Mouse (Mus musculus): ENCODE data around the gene Madcam1. TPM values are rescaled to one million over a fixed set of nuclear protein-coding genes. Genes with fewer than 3 reads are reported as not detected.

Madcam1 gene
- polyA plus RNA-seq, 1 experiment, result not detected

- Histone ChIP-seq H3K27me3 (ENCODE audit: control insufficient read depth, insufficient read depth, insufficient read length) (no peaks in the 10 kb centered on the region), H3ac (ENCODE audit: control insufficient read depth, insufficient read length) (no peak overlapping the region), H3K79me2 (ENCODE audit: control insufficient read depth, insufficient read depth) (peaks cover 6% of the 10 kb centered on the region), H3K4me2 (ENCODE audit: low read depth) (no peak overlapping the region), H3K36me3 (ENCODE audit: control insufficient read depth, insufficient read depth) (no peaks in the 10 kb centered on the region), H3K4me3 (no peak overlapping the region)
- TF ChIP-seq E2F4 (IDR thresholded peaks at IDR 0.05; ENCODE audit: insufficient read depth) (no peak), SRF (IDR thresholded peaks at IDR 0.05; ENCODE audit: control insufficient read depth, insufficient read length, low read depth) (no peak), POLR2AphosphoS2 (IDR thresholded peaks at IDR 0.05; ENCODE audit: insufficient read length, low read depth) (peak; percentile 27), MYOD1 (IDR thresholded peaks at IDR 0.05; ENCODE audit: control insufficient read depth in 1 of 3, insufficient read length in 2 of 3, low read depth in 2 of 3) (no peak), TCF3 (IDR thresholded peaks at IDR 0.05; ENCODE audit: insufficient read length, low read depth) (no peak)
These were observed 11.1 kb downstream of the Madcam1 start for GRCm38 (mm10) chr10:79675346-79676035.

GRCm38 (mm10) chr10:79680606-79681495 is 16.5 kb downstream of the Madcam1 start:
- Histone ChIP-seq H3K79me2 (ENCODE audit: control insufficient read depth, insufficient read depth) (peaks cover 36% of the 10 kb centered on the region), H3K27me3 (ENCODE audit: control insufficient read depth, insufficient read depth, insufficient read length) (no peaks in the 10 kb centered on the region), H3K4me2 (ENCODE audit: low read depth) (peak overlapping the region; percentile 92), H3K36me3 (ENCODE audit: control insufficient read depth, insufficient read depth) (peaks cover 11% of the 10 kb centered on the region), H3K4me3 (peak overlapping the region; percentile 98), H3ac (ENCODE audit: control insufficient read depth, insufficient read length) (peak overlapping the region; percentile 15)
- TF ChIP-seq MYOD1 (IDR thresholded peaks at IDR 0.05; ENCODE audit: control insufficient read depth in 1 of 3, insufficient read length in 2 of 3, low read depth in 2 of 3) (peak in 2 of 3 experiments; percentile 16 to 60), MYOG (IDR thresholded peaks at IDR 0.05; ENCODE audit: control insufficient read depth in 1 of 3, insufficient read depth in 1 of 3, insufficient read length in 2 of 3, low read depth in 2 of 3) (peak in 1 of 3 experiments; percentile 41), REST (IDR thresholded peaks at IDR 0.05; ENCODE audit: insufficient read depth, insufficient read length) (no peak), SRF (IDR thresholded peaks at IDR 0.05; ENCODE audit: control insufficient read depth, insufficient read length, low read depth) (peak; percentile 28)

DNA sequence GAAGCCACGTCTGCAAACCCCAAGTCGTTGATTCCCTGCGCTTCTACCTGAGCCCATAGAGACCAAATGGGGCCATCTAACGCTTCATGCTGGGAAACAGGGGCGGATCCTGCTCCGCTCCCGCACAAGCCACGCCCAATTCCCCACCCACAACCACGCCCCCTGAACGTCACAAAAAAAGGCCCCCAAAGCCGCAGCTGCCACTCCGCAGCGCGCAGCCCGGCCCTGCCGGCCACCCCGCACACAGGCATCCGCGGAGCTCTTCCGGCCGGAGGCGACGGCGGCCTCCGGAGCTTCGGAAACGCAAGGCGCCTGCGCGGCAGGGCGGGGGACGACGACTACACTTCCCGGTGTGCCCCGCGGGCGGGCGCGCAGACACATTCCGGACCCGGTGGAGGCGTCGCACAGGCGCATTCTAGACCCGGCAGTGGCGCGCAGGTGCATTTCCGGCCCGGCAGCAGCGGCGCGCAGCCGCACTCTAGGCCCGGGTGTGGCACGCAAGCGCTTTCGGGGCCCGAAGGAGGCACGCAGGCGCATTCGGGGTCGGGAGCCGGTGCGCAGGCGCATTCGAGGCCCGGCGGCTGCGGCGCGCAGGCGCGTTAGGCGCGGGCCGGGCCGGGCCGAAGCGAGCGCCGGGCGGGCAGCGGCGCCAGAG is 17.4 kb downstream of the Madcam1 start, which contains the start of gene Cdc34:
Gene Cdc34 (plus strand): TSS at position 605 of the 655 bp plus-strand sequence.
- Histone ChIP-seq H3K4me3 (peak within 1 kb of the TSS; percentile 98), H3K79me2 (ENCODE audit: control insufficient read depth, insufficient read depth) (peaks cover 42% of the 10 kb centered on the region), H3K36me3 (ENCODE audit: control insufficient read depth, insufficient read depth) (peaks cover 19% of the 10 kb centered on the region), H3K27me3 (ENCODE audit: control insufficient read depth, insufficient read depth, insufficient read length) (no peaks in the 10 kb centered on the region), H3K4me2 (ENCODE audit: low read depth) (peak within 1 kb of the TSS; percentile 100), H3ac (ENCODE audit: control insufficient read depth, insufficient read length) (peak within 1 kb of the TSS; percentile 15)
- TF ChIP-seq TCF12 (IDR thresholded peaks at IDR 0.05; ENCODE audit: insufficient read depth, poor library complexity, severe bottlenecking) (no peak), MAX (IDR thresholded peaks at IDR 0.05; ENCODE audit: low read depth) (no peak), MYOD1 (IDR thresholded peaks at IDR 0.05; ENCODE audit: control insufficient read depth in 1 of 3, insufficient read length in 2 of 3, low read depth in 2 of 3) (peak in 2 of 3 experiments; percentile 36 to 73), POLR2A (IDR thresholded peaks at IDR 0.05; ENCODE audit: insufficient read length, low read depth) (peak; percentile 86), MYOG (IDR thresholded peaks at IDR 0.05; ENCODE audit: control insufficient read depth in 1 of 3, insufficient read depth in 1 of 3, insufficient read length in 2 of 3, low read depth in 2 of 3) (peak in 2 of 3 experiments; percentile 47 to 78), POLR2AphosphoS2 (IDR thresholded peaks at IDR 0.05; ENCODE audit: insufficient read length, low read depth) (peak; percentile 74)

DNA sequence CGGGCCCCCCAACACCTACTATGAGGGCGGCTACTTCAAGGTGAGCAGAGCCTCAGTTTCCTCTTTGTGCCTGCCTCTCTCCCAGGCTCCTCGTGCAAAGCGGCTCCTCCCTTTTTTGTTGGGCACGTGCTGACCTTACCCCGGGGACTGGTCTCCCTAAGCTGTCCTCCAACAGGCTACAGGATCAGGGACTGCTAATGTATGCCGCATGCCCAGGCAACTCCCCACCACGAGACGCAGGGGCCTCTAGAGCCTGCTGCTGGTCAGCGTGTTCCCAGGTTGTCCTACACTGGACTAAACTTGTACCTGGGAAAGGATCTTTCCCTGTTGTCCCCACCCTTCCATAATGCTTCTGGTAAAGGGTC is 18.2 kb downstream of the Madcam1 start:
- H3K27me3 ChIP-seq (ENCODE audit: control insufficient read depth, insufficient read depth, insufficient read length), result no peaks in the 10 kb centered on the region
- TF ChIP-seq TCF3 (IDR thresholded peaks at IDR 0.05; ENCODE audit: insufficient read length, low read depth) (no peak), MYOD1 (IDR thresholded peaks at IDR 0.05; ENCODE audit: control insufficient read depth in 1 of 3, insufficient read length in 2 of 3, low read depth in 2 of 3) (no peak), USF1 (IDR thresholded peaks at IDR 0.05; ENCODE audit: low read depth) (no peak), POLR2AphosphoS2 (IDR thresholded peaks at IDR 0.05; ENCODE audit: insufficient read length, low read depth) (no peak)
- H3K4me2 ChIP-seq (ENCODE audit: low read depth), result peak overlapping the region; percentile 100

GRCm38 (mm10) chr10:79682916-79683582 is 18.7 kb downstream of the Madcam1 start:
- Histone ChIP-seq H3K36me3 (ENCODE audit: control insufficient read depth, insufficient read depth) (peaks cover 26% of the 10 kb centered on the region), H3K4me2 (ENCODE audit: low read depth) (peak overlapping the region; percentile 100), H3K79me2 (ENCODE audit: control insufficient read depth, insufficient read depth) (peaks cover 42% of the 10 kb centered on the region), H3ac (ENCODE audit: control insufficient read depth, insufficient read length) (peak overlapping the region; percentile 15), H3K4me3 (peak overlapping the region; percentile 98), H3K27me3 (ENCODE audit: control insufficient read depth, insufficient read depth, insufficient read length) (no peaks in the 10 kb centered on the region)
- TF ChIP-seq SRF (IDR thresholded peaks at IDR 0.05; ENCODE audit: control insufficient read depth, insufficient read length, low read depth) (no peak), USF1 (IDR thresholded peaks at IDR 0.05; ENCODE audit: low read depth) (no peak), TCF3 (IDR thresholded peaks at IDR 0.05; ENCODE audit: insufficient read length, low read depth) (no peak), CEBPB (IDR thresholded peaks at IDR 0.05; ENCODE audit: insufficient read depth, poor library complexity, severe bottlenecking) (no peak), E2F4 (IDR thresholded peaks at IDR 0.05; ENCODE audit: insufficient read depth) (no peak), MYOD1 (IDR thresholded peaks at IDR 0.05; ENCODE audit: control insufficient read depth in 1 of 3, insufficient read length in 2 of 3, low read depth in 2 of 3) (peak; percentile 59 to 77 (median 71)), POLR2A (IDR thresholded peaks at IDR 0.05; ENCODE audit: insufficient read length, low read depth) (peak; percentile 23), MAX (IDR thresholded peaks at IDR 0.05; ENCODE audit: low read depth) (no peak), MYOG (IDR thresholded peaks at IDR 0.05; ENCODE audit: control insufficient read depth in 1 of 3, insufficient read depth in 1 of 3, insufficient read length in 2 of 3, low read depth in 2 of 3) (peak in 2 of 3 experiments; percentile 68 to 74), REST (IDR thresholded peaks at IDR 0.05; ENCODE audit: insufficient read depth, insufficient read length) (no peak), POLR2AphosphoS2 (IDR thresholded peaks at IDR 0.05; ENCODE audit: insufficient read length, low read depth) (peak; percentile 27), TCF12 (IDR thresholded peaks at IDR 0.05; ENCODE audit: insufficient read depth, poor library complexity, severe bottlenecking) (peak; percentile 68)

More for the DNA sequence above, 18.2 kb downstream of the Madcam1 start:
- peaks cover 26% of the 10 kb centered on the region for H3K36me3 ChIP-seq (ENCODE audit: control insufficient read depth, insufficient read depth)
- peaks cover 42% of the 10 kb centered on the region for H3K79me2 ChIP-seq (ENCODE audit: control insufficient read depth, insufficient read depth)
- H3K4me3 ChIP-seq, result peak overlapping the region; percentile 98
- H3ac ChIP-seq (ENCODE audit: control insufficient read depth, insufficient read length), result peak overlapping the region; percentile 15

Data from myocyte (in vitro differentiated cells).